Mouse (Mus musculus) forebrain, embryonic 14.5 days (tissue): ENCODE data around the gene Lrrc61. TPM values are rescaled to one million over a fixed set of nuclear protein-coding genes. Genes with fewer than 3 reads are reported as not detected.

Source experiments
- ATAC-seq: fragments of 200-750 bp; cut with Nextera tagmentation; 2 replicates; pipeline ENCODE4 v1.8.0; 2017; ENCODE audit warnings: mild to moderate bottlenecking, moderate library complexity
- DNase-seq: peaks from one replicate; pipeline ENCODE4 v3.0.0-alpha.2; 2015; ENCODE audit warnings: low spot score
- H3K27ac ChIP-seq: fragments of 300-500 bp; sonication (generic); 2 replicates; pipeline ENCODE4 v1.5.1; 2014; ENCODE audit warnings: low read depth, mild to moderate bottlenecking, control low read depth, low read length, moderate library complexity
- H3K27me3 ChIP-seq: fragments of 300-500 bp; sonication (generic); replicated peaks from 2 replicates; pipeline ENCODE4 v1.6.1; 2014; ENCODE audit warnings: low read length, control low read depth, mixed read lengths; ENCODE audit not compliant: control insufficient read depth, insufficient read depth
- H3K36me3 ChIP-seq: fragments of 300-500 bp; sonication (generic); 2 replicates; pipeline ENCODE4 v1.6.1; 2014; ENCODE audit warnings: low read length, control low read depth; ENCODE audit not compliant: control insufficient read depth, insufficient read depth
- H3K4me1 ChIP-seq: fragments of 300-500 bp; sonication (generic); 2 replicates; pipeline ENCODE4 v1.6.1; 2014; ENCODE audit warnings: antibody characterized with exemption, low read length, control low read depth; ENCODE audit not compliant: control insufficient read depth, insufficient read depth
- H3K4me2 ChIP-seq: fragments of 300-500 bp; sonication (generic); 2 replicates; pipeline ENCODE4 v1.6.1; 2014; ENCODE audit warnings: mild to moderate bottlenecking, control low read depth, low read length
- H3K4me3 ChIP-seq: fragments of 300-500 bp; sonication (generic); 2 replicates; pipeline ENCODE4 v1.5.1; 2014; ENCODE audit warnings: low read depth, low read length, control low read depth
- H3K9ac ChIP-seq: fragments of 300-500 bp; sonication (generic); 2 replicates; pipeline ENCODE4 v1.6.1; 2014; ENCODE audit warnings: mild to moderate bottlenecking, low read length, control low read depth, moderate library complexity
- H3K9me3 ChIP-seq: fragments of 300-500 bp; sonication (generic); replicated peaks from 2 replicates; pipeline ENCODE4 v1.6.1; 2016; ENCODE audit warnings: low read length, control low read depth, mixed read lengths; ENCODE audit not compliant: control insufficient read depth
- WGBS: fragments of 180-500 bp; shearing (Covaris S2); extraction: QIAGEN DNeasy Blood & Tissue Kit; methylation state at CpG from one replicate; pipeline ENCODE4 v1.1.7; 2014; 5-methylcytosine and 5-hydroxymethylcytosine counted together
- polyA plus RNA-seq: library from polyadenylated mRNA; unstranded; fragments of >200 nt; fragmentation: Nextera tagmentation; extraction: Ambion mirVana; gene quantifications from 2 replicates; pipeline ENCODE4 v1.2.1, GENCODE M21; 2014

Gene Lrrc61
- polyA plus RNA-seq, 1 experiment from 2014 or later, result 10.7 TPM

DNA sequence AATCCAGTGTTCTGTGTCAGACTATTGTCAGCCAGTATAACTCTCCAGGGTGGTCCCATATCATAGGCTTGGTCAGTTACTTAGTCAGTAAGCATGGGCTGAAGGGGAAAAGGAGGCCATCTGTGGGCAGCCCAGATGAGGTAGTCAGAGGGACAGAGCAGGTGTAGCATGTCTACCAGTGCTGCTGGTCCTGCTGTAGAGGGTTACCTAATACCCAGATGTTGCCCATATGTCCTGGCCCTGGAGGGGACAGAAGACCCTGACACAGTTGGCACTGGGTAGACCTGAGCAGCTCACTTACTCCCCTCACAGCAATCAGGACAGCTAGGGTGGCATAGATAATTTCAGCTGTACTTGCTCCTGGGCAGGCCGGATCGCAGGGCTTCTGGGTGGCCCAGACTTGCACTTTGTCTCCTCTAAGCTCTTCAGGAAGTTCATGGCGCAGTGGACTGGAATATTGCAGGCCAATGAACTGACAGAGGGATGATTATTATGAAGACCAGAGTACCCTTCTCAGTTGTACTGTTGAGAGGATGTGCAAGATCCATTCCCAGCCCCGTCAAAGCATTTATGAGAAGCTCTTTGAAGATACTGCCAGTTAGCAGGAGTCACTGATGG, 11.2 kb downstream of the Lrrc61 start:
- no peak overlapping the region for H3K9ac ChIP-seq
- 92% methylated on average over 4 of the region's 4 CpGs for WGBS
- no peak overlapping the region for H3K4me3 ChIP-seq
- DNase-seq, result no peak
- H3K4me2 ChIP-seq, result no peak overlapping the region
- no peak overlapping the region for H3K27ac ChIP-seq
- no peaks in the 10 kb centered on the region; the same call in 1 of the 2 replicates for H3K4me1 ChIP-seq
- no peak for ATAC-seq
- no peaks in the 10 kb centered on the region for H3K27me3 ChIP-seq
- H3K9me3 ChIP-seq, result no peaks in the 10 kb centered on the region
- 0 out of 2 replicates have a peak, but pooled peaks cover 19% of the 10 kb centered on the region for H3K36me3 ChIP-seq

GRCm38 (mm10) chr6:48566312-48566711, 11.7 kb downstream of the Lrrc61 start:
- WGBS, result 39% methylated on average over 5 of the region's 5 CpGs
- H3K4me1 ChIP-seq, result no peaks in the 10 kb centered on the region; the same call in 1 of the 2 replicates
- H3K27ac ChIP-seq, result no peak overlapping the region
- H3K4me3 ChIP-seq, result no peak overlapping the region
- H3K9ac ChIP-seq, result no peak overlapping the region
- 0 out of 2 replicates have a peak, but pooled peaks cover 17% of the 10 kb centered on the region for H3K36me3 ChIP-seq
- DNase-seq (no peak), ATAC-seq (no peak)
- H3K9me3 ChIP-seq, result no peaks in the 10 kb centered on the region
- no peaks in the 10 kb centered on the region for H3K27me3 ChIP-seq
- H3K4me2 ChIP-seq, result no peak overlapping the region

GRCm38 (mm10) chr6:48568036-48568984, 13.7 kb downstream of the Lrrc61 start:
- no peaks in the 10 kb centered on the region for H3K27me3 ChIP-seq
- H3K4me2 ChIP-seq, result no peak overlapping the region
- ATAC-seq (no peak), DNase-seq (peak; percentile 37)
- 0 out of 2 replicates have a peak, but pooled peaks cover 15% of the 10 kb centered on the region for H3K36me3 ChIP-seq
- no peaks in the 10 kb centered on the region for H3K9me3 ChIP-seq
- WGBS, result 82% methylated on average over 21 of the region's 21 CpGs
- H3K4me3 ChIP-seq, result no peak overlapping the region
- H3K27ac ChIP-seq, result no peak overlapping the region
- no peak overlapping the region; the same call in 1 of the 2 replicates for H3K9ac ChIP-seq
- H3K4me1 ChIP-seq, result no peaks in the 10 kb centered on the region; the same call in 1 of the 2 replicates

DNA sequence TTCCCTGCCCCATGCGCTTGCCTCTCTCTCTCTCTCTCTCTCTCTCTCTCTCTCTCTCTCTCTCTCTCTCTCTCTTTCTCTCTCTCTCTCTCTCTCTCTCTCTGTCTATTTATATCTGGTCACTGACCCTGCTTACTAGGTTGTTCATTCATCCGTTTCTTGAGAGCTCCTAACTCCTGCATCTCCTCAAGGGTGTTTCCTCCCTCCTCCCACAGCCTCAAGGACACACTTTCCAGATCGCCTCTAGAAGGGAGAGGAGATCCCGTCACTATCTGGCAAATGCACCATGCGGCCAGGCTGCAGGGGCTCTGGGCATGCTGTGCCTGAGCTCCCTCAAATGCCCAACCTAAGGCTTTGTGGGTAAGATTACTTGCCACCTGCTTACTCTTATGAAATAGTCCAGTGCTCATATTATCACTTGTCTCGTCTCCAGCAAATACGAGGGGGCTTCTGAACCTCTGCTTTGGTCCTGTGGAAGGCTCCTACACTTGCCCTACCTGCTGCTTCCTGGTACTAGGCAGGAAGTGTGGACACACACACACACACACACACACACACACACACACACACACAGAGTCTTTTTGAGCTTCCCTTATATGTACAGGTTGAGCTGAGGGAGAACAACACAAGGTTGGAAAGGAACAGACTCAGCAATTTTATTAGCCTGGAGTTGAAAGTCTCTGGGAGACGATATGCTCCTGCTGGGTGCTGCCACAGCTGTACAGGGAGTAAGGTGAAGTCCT, 14.6 kb downstream of the Lrrc61 start:
- H3K9ac ChIP-seq, result no peak overlapping the region
- H3K9me3 ChIP-seq, result no peaks in the 10 kb centered on the region
- 0 out of 2 replicates have a peak, but pooled peaks cover 9% of the 10 kb centered on the region for H3K36me3 ChIP-seq
- no peak overlapping the region for H3K4me3 ChIP-seq
- H3K4me2 ChIP-seq, result no peak overlapping the region
- DNase-seq (no peak), ATAC-seq (no peak)
- WGBS, result 85% methylated on average over 8 of the region's 8 CpGs
- no peaks in the 10 kb centered on the region for H3K27me3 ChIP-seq
- no peaks in the 10 kb centered on the region; the same call in 1 of the 2 replicates for H3K4me1 ChIP-seq
- no peak overlapping the region for H3K27ac ChIP-seq

- no peak overlapping the region for H3K4me3 ChIP-seq
- no peak overlapping the region for H3K9ac ChIP-seq
- DNase-seq, result no peak
- no peak overlapping the region for H3K4me2 ChIP-seq
- H3K9me3 ChIP-seq, result no peaks in the 10 kb centered on the region
- no peaks in the 10 kb centered on the region for H3K36me3 ChIP-seq
- H3K27me3 ChIP-seq, result no peaks in the 10 kb centered on the region
- H3K4me1 ChIP-seq, result no peaks in the 10 kb centered on the region; the same call in 1 of the 2 replicates
- WGBS, result 93% methylated on average over 5 of the region's 5 CpGs
- H3K27ac ChIP-seq, result no peak overlapping the region
- ATAC-seq, result no peak
Observed at GRCm38 (mm10) chr6:48572014-48572413, 17.4 kb downstream of the Lrrc61 start.

- Histone ChIP-seq H3K4me1 (no peaks in the 10 kb centered on the region; the same call in 1 of the 2 replicates), H3K4me2 (no peak within 1 kb of the TSS), H3K4me3 (no peak within 1 kb of the TSS), H3K27ac (no peak within 1 kb of the TSS), H3K27me3 (no peaks in the 10 kb centered on the region), H3K9me3 (no peaks in the 10 kb centered on the region), H3K36me3 (no peaks in the 10 kb centered on the region), H3K9ac (no peak within 1 kb of the TSS)
- 33% methylated on average over 6 of the region's 6 CpGs for WGBS
- DNase-seq (no peak), ATAC-seq (no peak)
Observed at GRCm38 (mm10) chr6:48572572-48573061, 18.0 kb downstream of the Lrrc61 start, which contains the start of gene Rarres2. Rarres2 (minus strand) TSS chr6:48572789.

- 82% methylated on average over 10 of the region's 10 CpGs for WGBS
- Histone ChIP-seq H3K4me1 (no peaks in the 10 kb centered on the region; the same call in 1 of the 2 replicates), H3K27ac (no peak overlapping the region), H3K4me3 (no peak overlapping the region), H3K9ac (no peak overlapping the region), H3K36me3 (no peaks in the 10 kb centered on the region), H3K27me3 (no peaks in the 10 kb centered on the region), H3K4me2 (no peak overlapping the region), H3K9me3 (no peaks in the 10 kb centered on the region)
- no peak for ATAC-seq
- DNase-seq, result no peak
Observed at GRCm38 (mm10) chr6:48573280-48573679, 18.7 kb downstream of the Lrrc61 start.

DNA sequence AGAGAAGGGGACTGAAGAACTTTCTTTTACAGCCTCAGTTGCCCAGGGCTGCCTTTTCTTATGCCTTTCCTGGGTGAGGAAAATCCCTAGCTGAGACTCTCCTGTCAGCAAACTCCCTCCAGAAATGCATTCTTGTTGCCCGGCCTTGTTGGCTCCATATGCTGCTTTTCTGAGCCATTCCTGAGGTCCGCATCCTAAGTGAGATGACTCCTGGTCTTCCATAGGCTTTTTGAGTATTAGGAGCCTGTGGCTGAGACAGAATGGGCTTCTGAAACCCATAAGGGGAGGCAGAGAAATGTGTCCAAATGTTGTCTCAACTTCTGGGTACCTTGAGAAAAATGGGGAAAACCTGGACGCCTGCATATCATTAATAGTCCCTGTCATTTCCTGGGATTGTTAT, 19.4 kb downstream of the Lrrc61 start:
- Histone ChIP-seq H3K9ac (no peak overlapping the region), H3K4me1 (no peaks in the 10 kb centered on the region), H3K36me3 (no peaks in the 10 kb centered on the region), H3K4me2 (no peak overlapping the region), H3K27me3 (no peaks in the 10 kb centered on the region), H3K4me3 (no peak overlapping the region), H3K9me3 (no peaks in the 10 kb centered on the region), H3K27ac (no peak overlapping the region)
- ATAC-seq, result no peak
- WGBS, result 81% methylated on average over 3 of the region's 3 CpGs
- DNase-seq, result no peak
